Mouse (Mus musculus) bone marrow, adult 2 months (tissue): Measurements from ENCODE around the gene Vmn1r151. TPM values are rescaled to one million over a fixed set of nuclear protein-coding genes. Genes with fewer than 3 reads are reported as not detected.
"Not testable (repeated sequence)": the region's sequence is repeated elsewhere in the genome, so short reads cannot be mapped to it uniquely, and the experiment has no call there.

Source experiments
- H3K27ac ChIP-seq: fragments of 200-500 bp; 2 replicates; pipeline ENCODE4 v1.5.1; 2012; ENCODE audit warnings: low read depth, mild to moderate bottlenecking, control low read depth, inconsistent platforms, low read length; ENCODE audit not compliant: control insufficient read depth, poor library complexity, insufficient read depth
- H3K4me1 ChIP-seq: fragments of 200-500 bp; 2 replicates; pipeline ENCODE4 v1.6.1; 2011; ENCODE audit warnings: low read length; ENCODE audit not compliant: control insufficient read depth, insufficient read depth
- H3K4me3 ChIP-seq: fragments of 200-500 bp; replicated peaks from 2 replicates; pipeline ENCODE3; 2011; ENCODE audit warnings: mild to moderate bottlenecking, low read depth, low read length, control low read depth; ENCODE audit not compliant: control insufficient read depth
- WGBS: fragments of 180-500 bp; shearing (Covaris S2); methylation state at CpG from one replicate; pipeline ENCODE4 v1.1.7; 2018; 5-methylcytosine and 5-hydroxymethylcytosine counted together
- polyA plus RNA-seq: library from polyadenylated mRNA; stranded (reverse); fragments of >200 nt; gene quantifications from 2 replicates; pipeline ENCODE4 v1.2.4, GENCODE M21; 2011; ENCODE audit warnings: low replicate concordance; ENCODE audit not compliant: missing spikeins, insufficient read depth, insufficient read length

Gene Vmn1r151
- not detected in 2 replicates for polyA plus RNA-seq

DNA sequence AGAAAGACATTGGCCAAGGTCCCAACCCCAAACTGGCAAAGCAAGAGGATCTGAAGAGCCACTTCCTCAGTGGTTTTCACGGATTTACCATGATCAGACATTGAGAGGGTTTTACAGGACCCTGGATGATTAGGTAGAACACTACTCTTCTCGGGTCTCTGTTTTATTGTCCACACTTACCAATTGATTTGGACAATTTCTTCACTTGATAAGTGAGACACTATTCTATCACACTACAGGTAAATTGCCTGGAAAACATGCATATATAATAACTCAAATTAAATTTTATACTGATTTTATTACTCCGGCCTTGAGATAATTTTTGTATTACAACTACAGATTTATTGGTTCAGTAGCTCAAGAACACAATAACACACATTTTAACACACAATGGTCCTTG lies at the start of gene Vmn1r151:
TSS of gene Vmn1r151 (minus strand) at position 101 of the 400 bp plus-strand sequence.
- not testable (repeated sequence) for H3K4me1 ChIP-seq, H3K27ac ChIP-seq, H3K4me3 ChIP-seq
- WGBS: 49% methylated on average over 2 of the region's 3 CpGs

DNA sequence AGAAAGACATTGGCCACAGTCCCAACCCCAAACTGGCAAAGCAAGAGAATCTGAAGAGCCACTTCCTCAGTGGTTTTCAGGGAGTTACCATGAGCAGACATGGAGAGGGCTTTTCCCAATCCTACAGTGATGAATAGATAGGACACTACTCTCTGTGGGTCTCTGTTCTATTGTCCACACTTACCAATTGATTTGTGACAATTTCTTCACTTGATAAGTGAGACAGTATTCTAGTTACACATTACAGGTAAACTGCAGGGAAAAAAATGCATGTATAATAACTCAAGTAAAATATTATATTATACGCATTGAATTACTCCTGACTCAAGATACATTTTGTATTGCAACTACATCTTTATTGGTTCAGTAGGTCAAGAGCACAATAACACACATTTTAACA lies 35.3 kb upstream of the Vmn1r151 start, which contains the start of gene Gm8677:
TSS of gene Gm8677 (minus strand) at position 101 of the 400 bp plus-strand sequence.
- H3K4me1 ChIP-seq, H3K27ac ChIP-seq, H3K4me3 ChIP-seq: not testable (repeated sequence)
- no CpG with 5 or more reads among the region's 1 CpGs for WGBS

GRCm38 (mm10) chr7:22522667-22523066 lies 23.2 kb upstream of the Vmn1r151 start, which contains the start of gene Vmn1r152:
Gene Vmn1r152, plus strand, starts transcription at chr7:22522967.
- not testable (repeated sequence) for H3K4me3 ChIP-seq, H3K4me1 ChIP-seq, H3K27ac ChIP-seq
- WGBS: no CpG with 5 or more reads among the region's 3 CpGs

DNA sequence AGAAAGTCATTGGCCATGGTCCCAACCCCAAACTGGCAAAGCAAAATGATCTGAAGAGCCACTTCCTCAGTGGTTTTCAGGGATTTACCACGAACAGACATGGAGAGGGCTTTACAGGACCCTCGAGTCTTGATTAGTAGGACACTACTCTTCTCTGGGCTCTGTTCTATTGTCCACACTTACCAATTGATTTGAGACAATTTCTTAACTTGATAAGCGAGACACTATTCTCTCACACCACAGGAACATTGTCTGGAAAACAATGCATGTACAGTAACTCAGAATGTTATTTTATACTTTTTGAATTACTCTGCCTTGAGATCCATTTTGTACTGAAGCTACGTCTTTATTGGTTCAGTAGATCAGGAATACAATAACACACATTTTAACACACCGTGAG lies 35.5 kb downstream of the Vmn1r151 start, which contains the start of gene Gm10665:
TSS of gene Gm10665 (minus strand) at position 101 of the 400 bp plus-strand sequence.
- H3K4me1 ChIP-seq, H3K27ac ChIP-seq, H3K4me3 ChIP-seq: not testable (repeated sequence)
- WGBS: no CpG with 5 or more reads among the region's 5 CpGs

Other genes with a start within 250 kb of the Vmn1r151 start
- not detected in 2 replicates for gene Gm4187, start 170.0 kb downstream of the Vmn1r151 start, polyA plus RNA-seq
- not detected in 2 replicates for gene Gm8660, start 128.6 kb downstream of the Vmn1r151 start, polyA plus RNA-seq
- not detected in 2 replicates for gene Vmn1r148, start 86.1 kb downstream of the Vmn1r151 start, polyA plus RNA-seq
- gene Vmn1r149, start 61.4 kb downstream of the Vmn1r151 start, polyA plus RNA-seq: not detected in 2 replicates
- gene Gm10665, start 35.6 kb downstream of the Vmn1r151 start, polyA plus RNA-seq: not detected in 2 replicates
- not detected in 2 replicates for gene Vmn1r152, start 23.3 kb upstream of the Vmn1r151 start, polyA plus RNA-seq
- gene Gm8677, start 35.2 kb upstream of the Vmn1r151 start, polyA plus RNA-seq: not detected in 2 replicates
- gene Gm4201, start 65.7 kb upstream of the Vmn1r151 start, polyA plus RNA-seq: not detected in 2 replicates
- not detected in 2 replicates for gene Gm4565, start 88.4 kb upstream of the Vmn1r151 start, polyA plus RNA-seq
- not detected in 2 replicates for gene Vmn1r155, start 158.3 kb upstream of the Vmn1r151 start, polyA plus RNA-seq
- not detected in 2 replicates for gene Gm8693, start 192.6 kb upstream of the Vmn1r151 start, polyA plus RNA-seq
- not detected in 2 replicates for gene Gm4567, start 220.0 kb upstream of the Vmn1r151 start, polyA plus RNA-seq